Mouse (Mus musculus): ENCODE measurements around the gene Tmbim6.

DNA sequence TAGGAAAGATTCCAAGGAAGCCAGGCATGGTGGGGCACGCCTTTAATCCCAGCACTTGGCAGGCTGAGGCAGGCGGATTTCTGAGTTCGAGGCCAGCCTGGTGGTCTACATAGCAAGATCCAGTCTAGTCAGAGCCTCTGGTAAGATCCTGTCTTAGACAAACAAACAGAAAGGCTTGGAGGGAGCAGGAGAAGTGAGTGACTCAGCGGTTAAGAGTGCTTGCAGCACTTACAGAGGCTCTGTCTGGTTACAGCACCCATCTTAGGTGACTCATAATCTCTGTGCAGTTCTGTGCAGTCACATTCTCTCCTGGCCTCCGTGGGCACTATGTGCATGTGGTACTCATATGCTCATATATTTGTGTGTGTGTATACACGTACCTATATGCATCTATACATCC is 7.9 kb downstream of the Tmbim6 start:
- no peak for TF ChIP-seq CTCF (IDR thresholded peaks at IDR 0.05; ENCODE audit: extremely low read depth, insufficient read depth, low read length)
- no peak for TF ChIP-seq POLR2A (IDR thresholded peaks at IDR 0.05; ENCODE audit: extremely low read depth, insufficient read depth, low read length)
